Mouse (Mus musculus) midbrain, embryonic 16.5 days (tissue): Measurements from ENCODE around the gene Zbtb7a. TPM values are rescaled to one million over a fixed set of nuclear protein-coding genes. Genes with fewer than 3 reads are reported as not detected.
A peak's percentile ranks its signal among the peaks of the same experiment; 100 is the strongest.

ENCODE experiments used
- ATAC-seq: fragments of 200-750 bp; cut with Nextera tagmentation; 2 replicates; pipeline ENCODE4 v1.8.0; 2017; ENCODE audit warnings: moderate TSS enrichment
- H3K27ac ChIP-seq: fragments of 300-500 bp; sonication (generic); 2 replicates; pipeline ENCODE4 v1.5.1; 2014; ENCODE audit warnings: mild to moderate bottlenecking, low read length, mixed read lengths
- H3K27me3 ChIP-seq: fragments of 300-500 bp; sonication (generic); 2 replicates; pipeline ENCODE4 v1.6.1; 2014; ENCODE audit warnings: low read depth, low read length, mixed read lengths; ENCODE audit not compliant: control insufficient read depth, insufficient read depth
- H3K36me3 ChIP-seq: fragments of 300-500 bp; sonication (generic); 2 replicates; pipeline ENCODE4 v1.6.1; 2014; ENCODE audit warnings: mild to moderate bottlenecking, low read length, moderate library complexity, mixed read lengths; ENCODE audit not compliant: control insufficient read depth, insufficient read depth
- H3K4me1 ChIP-seq: fragments of 300-500 bp; sonication (generic); 2 replicates; pipeline ENCODE4 v1.6.1; 2014; ENCODE audit warnings: mild to moderate bottlenecking, low read length, mixed read lengths; ENCODE audit not compliant: control insufficient read depth, insufficient read depth
- H3K4me2 ChIP-seq: fragments of 300-500 bp; sonication (generic); 2 replicates; pipeline ENCODE4 v1.6.1; 2014; ENCODE audit warnings: mild to moderate bottlenecking, low read length, mixed read lengths
- H3K4me3 ChIP-seq: fragments of 300-500 bp; sonication (generic); 2 replicates; pipeline ENCODE4 v1.5.1; 2014; ENCODE audit warnings: low read depth, mild to moderate bottlenecking, low read length, moderate library complexity, mixed read lengths
- H3K9ac ChIP-seq: fragments of 300-500 bp; sonication (generic); 2 replicates; pipeline ENCODE4 v1.6.1; 2014; ENCODE audit warnings: low read depth, low read length, mixed read lengths
- H3K9me3 ChIP-seq: fragments of 300-500 bp; sonication (generic); replicated peaks from 2 replicates; pipeline ENCODE4 v1.6.1; 2014; ENCODE audit warnings: mild to moderate bottlenecking, low read length, mixed read lengths; ENCODE audit not compliant: control insufficient read depth, poor library complexity, severe bottlenecking
- WGBS: fragments of 180-500 bp; shearing (Covaris S2); extraction: QIAGEN DNeasy Blood & Tissue Kit; methylation state at CpG from one replicate; pipeline ENCODE4 v1.1.7; 2014; 5-methylcytosine and 5-hydroxymethylcytosine counted together
- polyA plus RNA-seq: library from polyadenylated mRNA; unstranded; fragments of >200 nt; fragmentation: Nextera tagmentation; extraction: Ambion mirVana; gene quantifications from 2 replicates; pipeline ENCODE4 v1.2.1, GENCODE M21; 2015

Zbtb7a gene
- polyA plus RNA-seq, 1 experiment from 2014 or later = 12.6 TPM

- 71% methylated on average over 31 of the region's 31 CpGs for WGBS
- peaks cover 7% of the 10 kb centered on the region; the same call in 1 of the 2 replicates for H3K27me3 ChIP-seq
Measured at GRCm38 (mm10) chr10:81190236-81190911, 55.4 kb downstream of the Zbtb7a start.

GRCm38 (mm10) chr10:81190912-81191321, 55.9 kb downstream of the Zbtb7a start:
- Histone ChIP-seq H3K4me2 (no peak overlapping the region), H3K9ac (no peak overlapping the region), H3K27ac (no peak overlapping the region), H3K36me3 (peaks cover 19% of the 10 kb centered on the region), H3K27me3 (peaks cover 12% of the 10 kb centered on the region), H3K9me3 (no peaks in the 10 kb centered on the region), H3K4me3 (no peak overlapping the region), H3K4me1 (peaks cover 21% of the 10 kb centered on the region)
- 66% methylated on average over 6 of the region's 6 CpGs for WGBS
- no peak for ATAC-seq

More at GRCm38 (mm10) chr10:81190236-81190911, 55.4 kb downstream of the Zbtb7a start:
- Histone ChIP-seq H3K9me3 (no peaks in the 10 kb centered on the region), H3K4me2 (no peak overlapping the region), H3K27ac (no peak overlapping the region), H3K9ac (no peak overlapping the region), H3K36me3 (peaks cover 19% of the 10 kb centered on the region), H3K4me3 (no peak overlapping the region), H3K4me1 (peaks cover 21% of the 10 kb centered on the region)
- no peak for ATAC-seq

- Histone ChIP-seq H3K27ac (peak overlapping the region; percentile 96; the same call in 1 of the 2 replicates), H3K27me3 (peaks cover 16% of the 10 kb centered on the region), H3K4me1 (peaks cover 21% of the 10 kb centered on the region), H3K36me3 (peaks cover 19% of the 10 kb centered on the region), H3K9me3 (no peaks in the 10 kb centered on the region), H3K9ac (0 out of 2 replicates have a peak overlapping the region, but pooled peaks have one; percentile 6), H3K4me2 (no peak overlapping the region), H3K4me3 (no peak overlapping the region)
- WGBS = 90% methylated on average over 18 of the region's 18 CpGs
- ATAC-seq = no peak
Measured at GRCm38 (mm10) chr10:81191342-81191982, 56.4 kb downstream of the Zbtb7a start.

GRCm38 (mm10) chr10:81192270-81192967, 57.4 kb downstream of the Zbtb7a start:
- ATAC-seq = peak; percentile 87
- Histone ChIP-seq H3K4me3 (peak overlapping the region; percentile 59), H3K9ac (peak overlapping the region; percentile 84), H3K4me2 (peak overlapping the region; percentile 98), H3K27ac (peak overlapping the region; percentile 96), H3K9me3 (no peaks in the 10 kb centered on the region), H3K4me1 (peaks cover 21% of the 10 kb centered on the region), H3K36me3 (peaks cover 16% of the 10 kb centered on the region), H3K27me3 (peaks cover 22% of the 10 kb centered on the region)
- 1% methylated on average over 61 of the region's 93 CpGs for WGBS

- peak; percentile 47 for ATAC-seq
- Histone ChIP-seq H3K4me1 (peaks cover 21% of the 10 kb centered on the region), H3K27ac (peak overlapping the region; percentile 96), H3K4me2 (peak overlapping the region; percentile 98), H3K9ac (peak overlapping the region; percentile 84), H3K9me3 (no peaks in the 10 kb centered on the region), H3K27me3 (peaks cover 22% of the 10 kb centered on the region), H3K36me3 (peaks cover 16% of the 10 kb centered on the region), H3K4me3 (peak overlapping the region; percentile 59)
- WGBS = 2% methylated on average over 19 of the region's 19 CpGs
Measured at GRCm38 (mm10) chr10:81192968-81193501, 58.0 kb downstream of the Zbtb7a start.

GRCm38 (mm10) chr10:81193991-81194774, 59.2 kb downstream of the Zbtb7a start:
- Histone ChIP-seq H3K27me3 (peaks cover 22% of the 10 kb centered on the region), H3K4me3 (no peak overlapping the region), H3K9me3 (no peaks in the 10 kb centered on the region), H3K27ac (no peak overlapping the region), H3K9ac (peak overlapping the region; percentile 21; the same call in 1 of the 2 replicates), H3K4me1 (peaks cover 21% of the 10 kb centered on the region), H3K36me3 (peaks cover 12% of the 10 kb centered on the region), H3K4me2 (no peak overlapping the region)
- ATAC-seq = no peak
- 13% methylated on average over 36 of the region's 37 CpGs for WGBS

GRCm38 (mm10) chr10:81195300-81195699, 60.3 kb downstream of the Zbtb7a start:
- Histone ChIP-seq H3K4me1 (peaks cover 21% of the 10 kb centered on the region), H3K27ac (no peak overlapping the region)
- 69% methylated on average over 4 of the region's 4 CpGs for WGBS

GRCm38 (mm10) chr10:81196470-81197065, 61.5 kb downstream of the Zbtb7a start:
- Histone ChIP-seq H3K4me3 (no peak overlapping the region), H3K27me3 (peaks cover 22% of the 10 kb centered on the region), H3K9me3 (no peaks in the 10 kb centered on the region), H3K9ac (no peak overlapping the region), H3K27ac (no peak overlapping the region), H3K4me1 (peaks cover 19% of the 10 kb centered on the region), H3K4me2 (no peak overlapping the region), H3K36me3 (no peaks in the 10 kb centered on the region)
- 69% methylated on average over 11 of the region's 11 CpGs for WGBS
- no peak for ATAC-seq

More at GRCm38 (mm10) chr10:81195300-81195699, 60.3 kb downstream of the Zbtb7a start:
- no peak for ATAC-seq
- Histone ChIP-seq H3K9me3 (no peaks in the 10 kb centered on the region), H3K36me3 (peaks cover 6% of the 10 kb centered on the region), H3K4me3 (no peak overlapping the region), H3K4me2 (no peak overlapping the region), H3K27me3 (peaks cover 22% of the 10 kb centered on the region), H3K9ac (no peak overlapping the region)
